Mouse (Mus musculus) liver, embryonic 13.5 days (tissue): ENCODE data around the gene Rxfp3. TPM values are rescaled to one million over a fixed set of nuclear protein-coding genes. Genes with fewer than 3 reads are reported as not detected.

Experiments
- ATAC-seq: fragments of 200-750 bp; cut with Nextera tagmentation; 2 replicates; pipeline ENCODE4 v1.8.0; 2017; ENCODE audit warnings: low read depth, mild to moderate bottlenecking, moderate number of reproducible peaks, moderate library complexity
- DNase-seq: peaks from one replicate; pipeline ENCODE4 v3.0.0; 2022
- H3K27ac ChIP-seq: fragments of 300-500 bp; sonication (generic); 2 replicates; pipeline ENCODE4 v1.5.1; 2015; ENCODE audit warnings: moderate library complexity, mild to moderate bottlenecking, inconsistent platforms
- H3K27me3 ChIP-seq: fragments of 300-500 bp; sonication (generic); 2 replicates; pipeline ENCODE4 v1.6.1; 2015; ENCODE audit warnings: mild to moderate bottlenecking, inconsistent platforms
- H3K36me3 ChIP-seq: fragments of 300-500 bp; sonication (generic); 2 replicates; pipeline ENCODE4 v1.6.1; 2015; ENCODE audit warnings: mild to moderate bottlenecking, inconsistent platforms
- H3K4me1 ChIP-seq: fragments of 300-500 bp; sonication (generic); replicated peaks from 2 replicates; pipeline ENCODE4 v1.6.1; 2015; ENCODE audit warnings: inconsistent platforms
- H3K4me2 ChIP-seq: fragments of 300-500 bp; sonication (generic); 2 replicates; pipeline ENCODE4 v1.6.1; 2015; ENCODE audit warnings: inconsistent platforms, mild to moderate bottlenecking, moderate library complexity
- H3K4me3 ChIP-seq: fragments of 300-500 bp; sonication (generic); replicated peaks from 2 replicates; pipeline ENCODE4 v1.5.1; 2015; ENCODE audit warnings: mild to moderate bottlenecking, inconsistent platforms
- H3K9ac ChIP-seq: fragments of 300-500 bp; sonication (generic); 2 replicates; pipeline ENCODE4 v1.6.1; 2015; ENCODE audit warnings: mild to moderate bottlenecking, inconsistent platforms
- H3K9me3 ChIP-seq: fragments of 300-500 bp; sonication (generic); replicated peaks from 2 replicates; pipeline ENCODE4 v1.6.1; 2016; ENCODE audit warnings: inconsistent platforms
- WGBS: fragments of 180-500 bp; shearing (Covaris S2); methylation state at CpG from one replicate; pipeline ENCODE4 v1.1.7; 2015; ENCODE audit not compliant: insufficient replicate concordance; 5-methylcytosine and 5-hydroxymethylcytosine counted together
- polyA plus RNA-seq: library from polyadenylated mRNA; unstranded; fragments of >200 nt; fragmentation: Nextera tagmentation; extraction: Ambion mirVana; gene quantifications from 2 replicates; pipeline ENCODE4 v1.2.1, GENCODE M21; 2015

Gene Rxfp3
- polyA plus RNA-seq, 1 experiment from 2014 or later: not detected

GRCm38 (mm10) chr15:11030188-11030587 is 7.6 kb downstream of the Rxfp3 start:
- Histone ChIP-seq H3K4me2 (no peak overlapping the region), H3K4me3 (no peak overlapping the region), H3K36me3 (no peaks in the 10 kb centered on the region), H3K9me3 (no peaks in the 10 kb centered on the region), H3K27ac (no peak overlapping the region), H3K4me1 (no peaks in the 10 kb centered on the region), H3K9ac (no peak overlapping the region), H3K27me3 (peaks cover 11% of the 10 kb centered on the region)
- 65% methylated on average over 3 of the region's 3 CpGs for WGBS
- no peak for ATAC-seq
- no peak for DNase-seq

DNA sequence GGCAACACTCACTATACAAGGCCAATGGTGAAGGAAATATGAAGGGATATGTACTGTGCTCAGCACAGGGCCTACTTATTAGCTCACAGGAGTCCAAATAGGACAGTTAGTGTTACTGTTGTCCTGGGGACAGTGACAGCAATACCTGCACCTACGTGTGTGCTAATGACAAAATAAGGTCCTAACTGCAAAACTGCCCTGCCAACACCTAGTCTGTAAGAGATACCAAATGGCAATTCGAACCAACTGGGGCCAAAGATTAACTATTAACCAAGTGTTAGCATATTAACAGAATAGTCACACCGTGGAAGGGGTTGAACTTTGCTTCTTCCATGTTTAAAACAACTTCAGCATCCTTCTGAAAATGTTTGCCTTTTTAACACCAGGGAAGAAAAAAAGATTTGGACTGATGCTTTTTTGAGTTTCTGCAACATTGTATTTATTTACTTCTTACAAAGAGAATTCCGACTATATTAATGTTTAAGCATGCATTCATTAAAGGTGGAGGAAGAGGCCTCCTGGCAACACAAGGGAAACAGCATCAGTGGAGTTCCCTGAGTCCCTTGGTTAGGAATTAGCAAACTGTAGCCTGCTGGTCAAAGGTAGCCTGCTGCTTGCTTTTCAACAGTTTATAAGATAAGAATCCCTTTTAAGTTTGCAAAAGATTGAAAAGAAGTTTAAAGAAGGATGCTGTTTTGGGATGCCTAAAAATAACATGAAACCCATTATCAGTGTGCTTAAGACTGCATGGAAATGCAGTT is 10.8 kb downstream of the Rxfp3 start:
- Histone ChIP-seq H3K9me3 (no peaks in the 10 kb centered on the region), H3K36me3 (no peaks in the 10 kb centered on the region), H3K4me1 (no peaks in the 10 kb centered on the region), H3K27me3 (no peaks in the 10 kb centered on the region), H3K4me3 (no peak overlapping the region), H3K27ac (no peak overlapping the region; the same call in 1 of the 2 replicates), H3K4me2 (no peak overlapping the region), H3K9ac (no peak overlapping the region)
- DNase-seq (no peak), ATAC-seq (peak; percentile 71; the same call in 1 of the 2 replicates)
- 41% methylated on average over 4 of the region's 4 CpGs for WGBS

GRCm38 (mm10) chr15:11014931-11015330 is 22.9 kb downstream of the Rxfp3 start:
- H3K27me3 ChIP-seq: no peaks in the 10 kb centered on the region
- no peak for DNase-seq
- H3K4me2 ChIP-seq: no peak overlapping the region
- ATAC-seq: no peak
- H3K4me3 ChIP-seq: no peak overlapping the region
- no peak overlapping the region for H3K27ac ChIP-seq
- 34% methylated on average over 2 of the region's 2 CpGs for WGBS
- H3K4me1 ChIP-seq: no peaks in the 10 kb centered on the region; the same call in 1 of the 2 replicates
- no peak overlapping the region for H3K9ac ChIP-seq
- H3K36me3 ChIP-seq: no peaks in the 10 kb centered on the region
- H3K9me3 ChIP-seq: no peaks in the 10 kb centered on the region

- ATAC-seq: peak; percentile 65
- 68% methylated on average over 11 of the region's 11 CpGs for WGBS
Measured at GRCm38 (mm10) chr15:11010976-11011548, 26.7 kb downstream of the Rxfp3 start.

DNA sequence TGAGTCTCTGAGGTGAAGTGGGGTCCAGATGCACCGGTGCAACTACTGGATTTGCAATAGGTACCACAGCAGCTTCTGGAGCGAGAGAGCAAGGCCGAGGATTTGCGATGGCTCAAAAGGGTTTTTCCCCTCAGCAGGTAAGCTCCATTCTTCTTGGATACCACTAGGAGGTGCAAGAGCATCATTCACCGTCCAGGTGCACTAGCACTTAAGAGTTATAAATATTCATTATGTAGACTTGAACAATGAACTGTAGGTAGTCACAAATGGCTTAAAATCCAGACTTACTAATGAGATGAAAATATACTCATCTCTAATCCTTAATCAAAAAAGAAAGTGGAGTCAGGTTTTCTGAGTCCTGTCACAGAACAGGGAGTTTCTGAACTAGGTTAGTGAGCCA is 29.0 kb downstream of the Rxfp3 start:
- H3K4me1 ChIP-seq: no peaks in the 10 kb centered on the region; the same call in 1 of the 2 replicates
- H3K4me2 ChIP-seq: no peak overlapping the region
- H3K27me3 ChIP-seq: no peaks in the 10 kb centered on the region
- 24% methylated on average over 5 of the region's 5 CpGs for WGBS
- ATAC-seq (no peak), DNase-seq (no peak)
- H3K27ac ChIP-seq: no peak overlapping the region
- H3K36me3 ChIP-seq: no peaks in the 10 kb centered on the region
- no peak overlapping the region for H3K9ac ChIP-seq
- no peaks in the 10 kb centered on the region for H3K9me3 ChIP-seq
- no peak overlapping the region for H3K4me3 ChIP-seq

More at GRCm38 (mm10) chr15:11010976-11011548, 26.7 kb downstream of the Rxfp3 start:
- Histone ChIP-seq H3K9me3 (no peaks in the 10 kb centered on the region), H3K36me3 (no peaks in the 10 kb centered on the region), H3K27me3 (no peaks in the 10 kb centered on the region), H3K27ac (peak overlapping the region; percentile 14; the same call in 1 of the 2 replicates), H3K4me2 (no peak overlapping the region), H3K9ac (no peak overlapping the region), H3K4me3 (no peak overlapping the region), H3K4me1 (no peaks in the 10 kb centered on the region; the same call in 1 of the 2 replicates)
- DNase-seq: no peak

DNA sequence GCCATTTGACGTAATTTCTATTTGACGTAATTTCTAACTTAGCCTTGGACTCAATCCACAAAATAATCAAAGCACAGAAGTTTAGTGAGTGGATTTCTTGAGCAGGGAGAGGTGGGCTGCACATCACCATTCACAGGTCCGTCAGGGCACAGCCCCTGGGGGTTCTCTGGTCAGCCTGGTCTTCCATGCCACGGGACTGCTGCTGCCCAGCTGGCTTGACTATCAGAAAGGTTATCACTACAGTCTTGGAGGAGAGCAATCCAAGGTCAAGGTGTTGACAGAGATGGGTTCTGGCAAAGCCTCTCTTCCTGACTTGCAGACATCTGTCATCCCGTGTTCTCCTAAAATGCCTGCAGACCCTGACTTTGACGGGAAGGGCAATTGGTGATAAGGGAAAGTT is 33.1 kb downstream of the Rxfp3 start:
- H3K27me3 ChIP-seq: no peaks in the 10 kb centered on the region
- H3K4me1 ChIP-seq: no peaks in the 10 kb centered on the region
- 56% methylated on average over 6 of the region's 6 CpGs for WGBS
- H3K27ac ChIP-seq: no peak overlapping the region
- no peak overlapping the region for H3K4me3 ChIP-seq
- no peak overlapping the region for H3K4me2 ChIP-seq
- no peak overlapping the region for H3K9ac ChIP-seq
- no peak for ATAC-seq
- H3K9me3 ChIP-seq: no peaks in the 10 kb centered on the region
- no peak for DNase-seq
- H3K36me3 ChIP-seq: no peaks in the 10 kb centered on the region

DNA sequence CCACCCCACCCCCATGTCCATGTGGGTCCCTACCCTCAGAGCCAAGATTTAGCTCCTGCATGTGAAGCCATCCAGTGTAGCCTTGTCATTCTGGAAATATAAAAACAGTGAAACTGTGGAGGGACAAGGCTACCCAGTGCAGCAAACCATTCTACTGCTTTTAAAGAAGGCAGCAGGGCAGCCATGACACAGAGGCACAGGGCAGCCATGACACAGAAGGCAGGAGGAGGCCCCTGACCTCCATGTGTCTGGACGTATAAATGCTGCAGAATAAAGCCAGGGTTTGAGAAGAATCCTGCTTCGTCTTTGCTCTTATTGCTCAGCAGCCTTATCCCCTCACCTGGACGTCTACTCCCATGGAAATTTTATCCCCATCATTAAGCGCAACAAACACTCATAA is 34.0 kb downstream of the Rxfp3 start:
- ATAC-seq (no peak), DNase-seq (no peak)
- H3K9me3 ChIP-seq: no peaks in the 10 kb centered on the region
- no peak overlapping the region for H3K9ac ChIP-seq
- no peak overlapping the region for H3K4me2 ChIP-seq
- H3K4me3 ChIP-seq: no peak overlapping the region
- no peak overlapping the region for H3K27ac ChIP-seq
- 76% methylated on average over 4 of the region's 4 CpGs for WGBS
- H3K27me3 ChIP-seq: no peaks in the 10 kb centered on the region
- H3K36me3 ChIP-seq: no peaks in the 10 kb centered on the region
- H3K4me1 ChIP-seq: no peaks in the 10 kb centered on the region

- H3K9ac ChIP-seq: no peak within 1 kb of the TSS
- no peak for ATAC-seq
- H3K36me3 ChIP-seq: no peaks in the 10 kb centered on the region
- H3K4me1 ChIP-seq: no peaks in the 10 kb centered on the region
- H3K4me3 ChIP-seq: no peak within 1 kb of the TSS
- no peaks in the 10 kb centered on the region for H3K9me3 ChIP-seq
- H3K27ac ChIP-seq: no peak within 1 kb of the TSS
- no peaks in the 10 kb centered on the region for H3K27me3 ChIP-seq
- DNase-seq: no peak
- H3K4me2 ChIP-seq: no peak within 1 kb of the TSS
- 60% methylated on average over 7 of the region's 7 CpGs for WGBS
Measured at GRCm38 (mm10) chr15:11000421-11000820, 37.4 kb downstream of the Rxfp3 start, which contains the start of gene Slc45a2. TSS of gene Slc45a2 (plus strand) at chr15:11000721.

DNA sequence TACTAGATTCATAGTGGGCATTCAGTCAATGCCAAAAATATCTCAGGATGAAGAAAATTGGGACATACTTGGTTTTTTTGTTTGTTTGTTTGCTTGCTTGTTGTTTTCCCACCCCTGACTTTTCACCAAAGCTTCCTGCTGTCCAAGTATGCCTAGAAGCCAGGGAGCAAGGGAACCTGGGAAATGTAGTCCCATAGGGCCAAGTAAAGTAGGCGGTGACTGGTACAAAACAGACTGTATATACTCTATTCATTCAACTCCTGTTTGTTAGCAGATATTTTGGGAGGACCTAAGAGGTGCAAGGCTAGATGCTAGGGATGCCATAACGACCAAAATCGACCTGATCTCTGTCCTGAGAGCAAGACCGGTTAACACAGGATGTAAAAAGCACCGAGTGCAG is 38.0 kb downstream of the Rxfp3 start:
- ATAC-seq: no peak
- Histone ChIP-seq H3K36me3 (no peaks in the 10 kb centered on the region; the same call in 1 of the 2 replicates), H3K9ac (no peak overlapping the region), H3K27me3 (no peaks in the 10 kb centered on the region), H3K27ac (no peak overlapping the region), H3K4me2 (no peak overlapping the region), H3K9me3 (no peaks in the 10 kb centered on the region), H3K4me1 (no peaks in the 10 kb centered on the region), H3K4me3 (no peak overlapping the region)
- no peak for DNase-seq
- 38% methylated on average over 5 of the region's 5 CpGs for WGBS

DNA sequence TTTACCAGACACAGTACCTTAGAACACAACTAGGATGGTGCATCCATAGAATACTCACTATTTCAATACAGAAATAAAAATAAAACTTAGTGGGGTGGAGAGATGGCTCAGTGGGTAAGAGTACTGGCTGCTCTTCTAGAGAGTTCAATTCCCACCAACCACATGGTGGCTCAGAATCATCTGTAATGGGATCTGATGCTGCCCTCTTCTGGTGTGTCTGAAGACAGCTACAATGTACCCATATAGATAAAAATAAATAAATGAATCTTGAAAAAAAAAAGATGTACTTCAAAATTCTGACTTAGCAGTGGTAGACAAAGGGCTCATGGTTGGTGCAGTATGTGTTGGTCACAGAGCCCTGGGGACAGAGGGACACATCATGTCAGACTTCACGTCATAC is 46.2 kb downstream of the Rxfp3 start:
- ATAC-seq (no peak), DNase-seq (no peak)
- Histone ChIP-seq H3K4me3 (no peak overlapping the region), H3K9me3 (no peaks in the 10 kb centered on the region), H3K4me1 (peaks cover 4% of the 10 kb centered on the region), H3K36me3 (peaks cover 5% of the 10 kb centered on the region; the same call in 1 of the 2 replicates), H3K4me2 (no peak overlapping the region), H3K27ac (no peak overlapping the region), H3K9ac (no peak overlapping the region), H3K27me3 (no peaks in the 10 kb centered on the region)
- 79% methylated on average over 1 of the region's 1 CpGs for WGBS

DNA sequence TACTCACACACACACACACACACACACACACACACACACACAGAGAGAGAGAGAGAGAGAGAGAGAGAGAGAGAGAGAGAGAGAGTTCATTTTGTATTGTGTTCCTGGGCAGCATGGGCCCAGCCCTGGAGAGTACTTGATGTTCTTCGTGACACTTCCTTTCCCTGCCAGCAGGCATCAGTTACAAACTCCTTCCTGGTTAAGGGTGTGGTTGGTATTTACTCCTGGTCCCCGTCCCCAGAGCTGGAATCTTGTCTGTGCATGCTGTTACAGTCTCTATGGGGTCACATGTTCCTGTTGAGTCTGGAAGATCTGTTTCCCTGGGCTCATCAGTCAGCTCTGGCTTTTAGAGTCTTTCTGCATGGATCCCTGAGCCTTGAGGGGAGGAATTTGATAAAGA is 47.4 kb downstream of the Rxfp3 start:
- H3K27ac ChIP-seq: no peak overlapping the region
- H3K4me3 ChIP-seq: no peak overlapping the region
- peaks cover 5% of the 10 kb centered on the region; the same call in 1 of the 2 replicates for H3K36me3 ChIP-seq
- H3K27me3 ChIP-seq: no peaks in the 10 kb centered on the region
- DNase-seq: no peak
- no peaks in the 10 kb centered on the region for H3K9me3 ChIP-seq
- ATAC-seq: no peak
- H3K9ac ChIP-seq: no peak overlapping the region
- 47% methylated on average over 2 of the region's 2 CpGs for WGBS
- H3K4me1 ChIP-seq: peaks cover 9% of the 10 kb centered on the region
- no peak overlapping the region for H3K4me2 ChIP-seq
